Mouse (Mus musculus): ENCODE data around the gene Gm20604. TPM values are rescaled to one million over a fixed set of nuclear protein-coding genes. Genes with fewer than 3 reads are reported as not detected.
A peak's percentile ranks its signal among the peaks of the same experiment; 100 is the strongest.

The Gm20604 gene
- polyA plus RNA-seq, 1 experiment from 2014 or later = 24.1 TPM

DNA sequence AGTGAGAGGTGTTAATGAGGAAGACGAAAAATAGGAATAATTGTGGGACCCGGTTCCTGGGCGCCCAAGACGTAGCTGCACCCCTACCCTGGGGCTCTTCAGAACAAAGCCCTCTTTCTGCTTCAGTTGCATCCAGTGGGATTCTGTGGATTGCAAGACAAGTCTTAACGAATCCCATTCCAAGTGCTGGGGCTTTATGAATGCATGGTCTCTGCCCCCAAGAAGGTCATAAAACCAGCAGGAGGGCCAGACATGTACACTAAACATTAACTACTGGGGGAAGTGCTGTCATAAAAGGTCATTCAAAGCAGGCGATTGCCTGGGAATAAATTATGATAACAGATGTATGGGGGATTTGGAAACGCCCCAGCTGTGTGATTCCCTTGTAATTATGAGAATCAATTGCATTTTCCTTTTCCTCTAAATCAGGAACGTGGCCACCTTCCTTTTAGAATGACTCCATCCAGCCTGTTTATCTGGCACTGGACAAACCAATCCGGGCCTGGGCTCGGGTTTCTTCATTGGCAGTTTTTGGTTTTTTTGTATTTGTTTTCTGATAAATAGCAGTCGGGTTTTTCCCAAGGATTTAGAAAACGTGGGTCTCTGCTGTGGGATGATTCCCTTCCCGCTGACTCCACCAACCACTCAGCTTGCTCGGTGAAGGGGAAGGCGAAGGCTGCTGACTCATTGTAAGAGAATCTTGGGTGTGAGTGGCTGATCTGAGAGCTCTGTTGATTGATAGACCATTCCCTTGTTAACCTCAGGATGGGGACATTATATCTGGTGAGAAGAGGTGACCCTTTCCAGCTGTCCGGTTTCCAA lies 27.5 kb downstream of the Gm20604 start:
- Histone ChIP-seq H3K27ac (peak overlapping the region; percentile 82), H3K36me3 (no peaks in the 10 kb centered on the region), H3K4me1 (peaks cover 24% of the 10 kb centered on the region), H3K9me3 (no peaks in the 10 kb centered on the region), H3K27me3 (ENCODE audit: insufficient read depth, poor library complexity, severe bottlenecking) (no peaks in the 10 kb centered on the region), H3K4me3 (peak overlapping the region; percentile 43; the same call in 1 of the 2 replicates)
- WGBS = 38% methylated on average over 16 of the region's 16 CpGs
- no peak for DNase-seq (ENCODE audit: low spot score)

DNA sequence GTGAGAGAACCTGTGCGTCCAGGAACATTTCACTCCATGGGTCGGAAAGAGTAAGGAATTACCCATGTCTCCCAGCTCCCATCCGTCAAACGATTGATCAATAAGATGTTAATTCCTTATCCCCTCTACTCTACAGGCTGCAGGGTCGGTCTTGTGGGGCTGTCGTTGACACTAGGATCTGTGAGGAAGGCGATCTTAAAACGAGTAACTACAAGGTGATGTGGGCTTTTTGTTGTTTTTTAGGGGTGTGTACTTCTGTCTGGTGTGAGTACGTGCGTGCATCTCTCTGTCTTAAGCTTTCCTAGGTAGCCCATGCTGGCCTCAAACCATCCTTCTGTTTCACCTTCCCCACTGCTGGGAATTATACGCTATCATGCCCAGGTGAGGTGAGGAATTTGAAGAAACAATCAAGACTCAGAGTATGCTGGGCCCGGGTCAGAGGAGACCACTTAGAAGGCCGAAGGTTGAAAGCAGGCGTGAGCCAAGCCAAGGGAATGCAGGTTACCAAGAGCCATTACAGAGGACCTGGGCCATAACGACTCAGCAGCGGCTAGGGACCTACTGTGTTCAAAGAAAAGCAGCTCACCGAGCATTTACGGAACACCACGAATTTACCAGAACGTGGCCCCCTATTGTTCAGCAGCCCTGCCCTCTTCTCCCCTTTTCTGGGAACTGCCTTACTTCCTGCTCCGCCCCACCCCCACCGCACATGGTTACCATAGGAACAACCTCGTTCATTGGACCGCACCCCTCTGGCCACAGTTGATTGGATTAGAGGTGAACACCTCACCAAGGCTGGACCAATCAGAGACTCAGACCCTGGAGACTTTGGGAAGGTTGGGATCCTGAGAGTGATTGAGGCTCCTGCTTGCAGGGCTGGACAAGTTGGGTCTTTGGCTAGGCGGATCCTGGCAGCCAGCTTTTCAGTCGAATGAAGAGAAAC lies 28.3 kb downstream of the Gm20604 start:
- Histone ChIP-seq H3K27ac (peak overlapping the region; percentile 82), H3K4me1 (peaks cover 24% of the 10 kb centered on the region), H3K27me3 (ENCODE audit: insufficient read depth, poor library complexity, severe bottlenecking) (no peaks in the 10 kb centered on the region), H3K36me3 (no peaks in the 10 kb centered on the region), H3K4me3 (peak overlapping the region; percentile 43), H3K9me3 (no peaks in the 10 kb centered on the region)
- 38% methylated on average over 26 of the region's 26 CpGs for WGBS
- DNase-seq (ENCODE audit: low spot score) = peak; percentile 94

DNA sequence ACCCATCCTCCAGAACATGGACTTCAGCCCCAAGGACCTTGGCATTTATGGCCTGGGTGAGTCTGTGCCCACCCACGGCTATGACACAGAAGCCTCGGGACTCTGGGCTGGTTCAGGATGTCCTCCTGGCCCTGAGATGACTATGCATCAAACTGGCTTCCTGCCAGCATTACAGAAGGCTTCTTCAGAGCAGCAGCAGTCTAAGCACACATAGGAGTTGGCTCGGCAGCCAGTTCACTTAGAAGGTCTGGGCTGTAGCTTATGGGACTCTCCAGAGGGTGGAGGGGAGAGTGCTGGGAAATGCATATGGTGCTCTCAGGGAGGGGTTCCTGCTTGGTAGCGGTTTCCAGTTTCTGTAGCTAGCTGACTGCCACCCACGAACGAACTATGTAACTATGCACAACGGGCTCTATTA lies 32.7 kb downstream of the Gm20604 start:
- DNase-seq (ENCODE audit: low spot score) = no peak
- WGBS = 72% methylated on average over 7 of the region's 7 CpGs
- Histone ChIP-seq H3K36me3 (no peaks in the 10 kb centered on the region), H3K4me3 (no peak overlapping the region), H3K27me3 (ENCODE audit: insufficient read depth, poor library complexity, severe bottlenecking) (no peaks in the 10 kb centered on the region), H3K9me3 (no peaks in the 10 kb centered on the region), H3K4me1 (peaks cover 18% of the 10 kb centered on the region), H3K27ac (no peak overlapping the region)

DNA sequence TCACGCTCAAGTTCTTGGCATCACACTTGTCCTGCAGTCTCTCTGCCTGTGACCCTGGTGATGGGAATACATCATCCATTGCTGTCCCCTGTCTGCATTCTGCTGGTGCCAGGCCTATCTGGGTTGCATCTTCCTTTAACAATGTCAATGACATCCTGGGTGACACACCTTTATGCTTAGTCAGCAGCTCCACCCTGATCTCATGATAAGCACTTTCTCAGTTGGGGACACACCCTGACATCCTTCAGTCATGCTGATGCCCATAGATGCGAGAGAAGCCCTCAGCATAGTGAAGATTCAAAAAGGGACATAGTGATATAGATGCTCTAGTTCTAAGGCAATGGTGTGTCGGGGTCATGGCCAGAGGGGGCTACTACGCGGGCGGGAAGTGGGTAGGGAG lies 33.3 kb downstream of the Gm20604 start:
- 91% methylated on average over 6 of the region's 6 CpGs for WGBS
- DNase-seq (ENCODE audit: low spot score) = no peak
- Histone ChIP-seq H3K27me3 (ENCODE audit: insufficient read depth, poor library complexity, severe bottlenecking) (no peaks in the 10 kb centered on the region), H3K4me1 (peaks cover 12% of the 10 kb centered on the region), H3K27ac (no peak overlapping the region), H3K36me3 (no peaks in the 10 kb centered on the region), H3K9me3 (no peaks in the 10 kb centered on the region), H3K4me3 (no peak overlapping the region)

DNA sequence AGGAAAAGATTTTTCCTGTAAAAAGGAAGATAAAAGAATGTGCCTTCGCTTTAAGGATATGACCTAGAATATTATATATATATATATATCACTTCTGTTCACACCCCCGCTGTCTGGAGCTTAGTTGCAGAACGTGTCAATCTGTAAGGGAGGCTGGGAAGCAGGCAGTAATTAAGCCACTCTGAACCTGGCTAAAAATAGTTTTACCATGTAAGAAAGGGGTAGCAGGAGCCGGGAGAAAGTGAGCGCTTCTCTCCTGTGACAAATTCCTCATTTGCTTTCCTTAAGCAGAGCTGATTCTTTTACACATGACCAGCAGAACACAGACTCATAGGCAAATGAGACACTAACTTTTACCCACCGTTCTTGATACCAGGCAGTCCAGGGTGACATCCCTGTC lies 34.6 kb downstream of the Gm20604 start:
- peaks cover 4% of the 10 kb centered on the region for H3K4me1 ChIP-seq
- no peak for DNase-seq (ENCODE audit: low spot score)
- no peaks in the 10 kb centered on the region for H3K27me3 ChIP-seq (ENCODE audit: insufficient read depth, poor library complexity, severe bottlenecking)
- no peaks in the 10 kb centered on the region for H3K36me3 ChIP-seq
- H3K27ac ChIP-seq = no peak overlapping the region
- WGBS = 50% methylated on average over 6 of the region's 6 CpGs
- no peaks in the 10 kb centered on the region for H3K9me3 ChIP-seq
- no peak overlapping the region for H3K4me3 ChIP-seq

DNA sequence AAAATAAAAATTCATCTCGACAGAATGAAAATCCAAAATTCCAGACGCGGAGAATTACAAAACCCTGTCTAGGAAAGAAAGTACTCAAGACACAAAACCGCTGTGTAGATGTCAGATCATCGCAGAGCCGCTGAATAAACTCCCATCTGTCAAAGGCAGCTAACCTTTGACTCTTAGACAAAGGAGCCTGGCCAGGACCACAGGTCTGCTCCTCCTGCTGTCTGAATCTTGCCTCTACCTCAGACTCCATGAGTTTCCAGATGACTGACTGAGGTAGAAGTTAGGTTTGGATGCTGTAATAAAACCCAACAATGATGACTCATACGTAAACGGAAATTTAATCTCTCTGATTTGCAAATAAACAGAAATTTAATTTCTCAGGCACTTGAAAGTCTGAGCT lies 35.5 kb downstream of the Gm20604 start:
- Histone ChIP-seq H3K27ac (no peak overlapping the region), H3K27me3 (ENCODE audit: insufficient read depth, poor library complexity, severe bottlenecking) (no peaks in the 10 kb centered on the region), H3K4me1 (peaks cover 4% of the 10 kb centered on the region), H3K36me3 (no peaks in the 10 kb centered on the region), H3K4me3 (no peak overlapping the region), H3K9me3 (no peaks in the 10 kb centered on the region)
- 76% methylated on average over 8 of the region's 8 CpGs for WGBS
- no peak for DNase-seq (ENCODE audit: low spot score)

DNA sequence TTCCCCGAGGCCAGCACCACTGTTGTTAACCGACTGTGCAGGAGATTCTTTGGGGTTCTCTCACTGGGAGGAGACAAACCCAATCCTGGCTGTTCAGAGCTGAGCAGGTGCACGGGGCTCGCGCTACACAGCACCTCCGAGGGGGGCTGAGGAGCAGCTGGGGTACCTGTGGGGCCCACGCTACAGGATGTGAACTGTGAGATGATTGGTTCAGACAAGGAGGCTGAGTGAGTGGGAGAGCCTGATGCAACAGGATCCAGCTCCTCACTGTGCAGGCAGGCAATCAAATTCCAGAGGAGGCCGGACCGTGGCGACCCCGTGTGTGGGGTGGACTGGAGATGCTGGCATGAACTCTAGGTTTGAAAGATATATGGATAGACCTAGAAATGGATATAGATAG lies 36.0 kb downstream of the Gm20604 start:
- no peak for DNase-seq (ENCODE audit: low spot score)
- Histone ChIP-seq H3K4me1 (peaks cover 8% of the 10 kb centered on the region), H3K9me3 (no peaks in the 10 kb centered on the region), H3K36me3 (no peaks in the 10 kb centered on the region), H3K27ac (no peak overlapping the region), H3K27me3 (ENCODE audit: insufficient read depth, poor library complexity, severe bottlenecking) (no peaks in the 10 kb centered on the region), H3K4me3 (no peak overlapping the region)
- WGBS = 58% methylated on average over 11 of the region's 11 CpGs

DNA sequence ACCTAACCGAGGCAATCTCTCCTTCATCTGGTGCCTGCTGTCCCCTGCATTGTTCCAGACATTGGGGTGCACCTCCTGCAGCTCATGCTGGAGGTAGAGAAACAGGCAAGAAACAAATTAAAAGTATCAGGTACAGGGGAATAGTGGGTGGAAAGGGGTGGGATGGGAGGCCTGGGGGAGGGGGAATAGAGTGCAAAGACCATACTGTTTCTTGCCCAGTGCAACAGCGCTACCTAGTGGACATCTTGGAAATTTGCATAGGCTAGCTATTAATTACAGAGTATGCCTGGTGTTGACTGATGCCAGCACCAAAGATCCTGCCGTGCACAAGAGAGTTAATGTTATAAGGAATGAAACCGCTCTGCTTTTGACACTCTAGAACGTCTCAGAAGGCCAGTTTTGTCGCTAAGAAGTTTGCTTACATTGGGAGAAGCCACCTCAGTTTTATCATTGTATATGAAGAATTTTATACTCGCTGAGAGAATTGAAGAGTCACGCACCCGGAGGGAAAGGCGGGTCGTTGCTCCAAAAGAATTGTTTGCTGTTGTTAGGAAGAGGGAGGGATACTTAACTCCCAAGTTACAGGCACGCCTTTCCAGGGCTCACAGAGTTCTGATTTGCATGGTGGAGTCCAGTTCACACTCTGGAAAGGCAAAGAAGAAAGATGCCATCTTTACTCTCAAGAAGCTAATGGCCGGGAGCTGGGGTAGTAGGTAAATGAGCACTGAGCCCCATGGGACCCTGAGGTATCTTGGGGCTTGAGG lies 38.7 kb downstream of the Gm20604 start:
- H3K36me3 ChIP-seq = no peaks in the 10 kb centered on the region
- no peak overlapping the region for H3K27ac ChIP-seq
- H3K27me3 ChIP-seq (ENCODE audit: insufficient read depth, poor library complexity, severe bottlenecking) = no peaks in the 10 kb centered on the region
- peaks cover 9% of the 10 kb centered on the region for H3K4me1 ChIP-seq
- H3K9me3 ChIP-seq = no peaks in the 10 kb centered on the region
- no peak for DNase-seq (ENCODE audit: low spot score)
- WGBS = 29% methylated on average over 13 of the region's 13 CpGs
- H3K4me3 ChIP-seq = no peak overlapping the region

DNA sequence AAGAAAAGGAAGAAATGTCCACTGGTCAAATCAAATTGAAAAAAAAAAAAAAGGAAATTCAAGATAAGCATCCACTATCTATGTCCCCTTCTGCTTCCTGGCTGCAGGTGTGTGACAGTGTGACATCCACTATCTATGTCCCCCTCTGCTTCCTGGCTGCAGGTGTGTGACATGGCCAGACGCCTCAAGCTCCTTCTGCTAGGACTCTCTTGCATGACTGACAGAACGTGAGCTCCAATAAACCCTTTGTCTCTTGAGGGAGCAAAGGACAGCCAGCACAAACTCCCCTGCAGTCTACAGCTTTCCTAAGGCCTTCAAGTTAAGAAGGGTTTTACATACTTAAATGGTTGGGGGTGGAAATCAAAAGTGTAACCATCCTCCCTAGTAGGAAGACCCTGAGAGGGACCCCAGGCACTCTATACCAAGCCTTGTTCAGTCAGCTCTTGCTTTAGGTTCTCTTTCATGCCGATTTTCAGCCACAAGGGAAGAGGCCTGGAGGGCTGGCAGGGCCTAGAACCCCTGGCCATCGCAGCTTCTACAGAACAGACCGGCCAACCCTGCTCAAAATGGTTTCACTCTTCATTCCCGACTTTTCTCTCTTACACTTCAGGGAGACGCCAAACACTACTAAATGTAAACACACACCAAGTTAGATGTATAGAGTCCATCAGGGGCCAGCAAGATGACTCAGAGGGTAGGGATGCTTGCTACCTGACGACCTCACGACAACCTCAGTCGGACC lies 43.6 kb downstream of the Gm20604 start:
- Histone ChIP-seq H3K27me3 (ENCODE audit: insufficient read depth, poor library complexity, severe bottlenecking) (no peaks in the 10 kb centered on the region), H3K9me3 (no peaks in the 10 kb centered on the region), H3K4me1 (0 out of 2 replicates have a peak, but pooled peaks cover 5% of the 10 kb centered on the region), H3K36me3 (no peaks in the 10 kb centered on the region), H3K4me3 (no peak overlapping the region), H3K27ac (no peak overlapping the region)
- DNase-seq (ENCODE audit: low spot score) = no peak
- WGBS = 82% methylated on average over 10 of the region's 10 CpGs

DNA sequence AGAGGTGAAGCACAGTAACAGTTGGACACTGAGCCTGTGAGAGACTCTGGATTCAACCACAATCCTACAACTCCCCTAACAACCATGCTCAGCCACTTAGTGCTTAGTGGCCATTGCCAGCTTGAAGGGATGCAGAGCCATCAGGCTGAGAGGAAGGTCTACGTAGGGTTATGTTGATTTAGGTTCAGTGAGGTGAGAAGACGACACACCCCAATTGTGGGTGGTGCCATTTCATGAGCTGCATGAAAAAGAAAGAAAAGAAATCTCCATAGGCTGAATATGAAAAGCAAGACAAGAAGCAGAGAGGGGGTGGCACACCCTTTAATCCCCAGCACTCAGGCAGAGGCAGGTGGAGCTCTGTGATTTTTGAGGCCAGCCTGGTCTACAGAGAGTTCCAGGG lies 44.4 kb downstream of the Gm20604 start:
- Histone ChIP-seq H3K9me3 (no peaks in the 10 kb centered on the region), H3K4me1 (0 out of 2 replicates have a peak, but pooled peaks cover 5% of the 10 kb centered on the region), H3K4me3 (no peak overlapping the region), H3K36me3 (no peaks in the 10 kb centered on the region), H3K27me3 (ENCODE audit: insufficient read depth, poor library complexity, severe bottlenecking) (no peaks in the 10 kb centered on the region), H3K27ac (no peak overlapping the region)
- 69% methylated on average over 2 of the region's 2 CpGs for WGBS
- DNase-seq (ENCODE audit: low spot score) = no peak

DNA sequence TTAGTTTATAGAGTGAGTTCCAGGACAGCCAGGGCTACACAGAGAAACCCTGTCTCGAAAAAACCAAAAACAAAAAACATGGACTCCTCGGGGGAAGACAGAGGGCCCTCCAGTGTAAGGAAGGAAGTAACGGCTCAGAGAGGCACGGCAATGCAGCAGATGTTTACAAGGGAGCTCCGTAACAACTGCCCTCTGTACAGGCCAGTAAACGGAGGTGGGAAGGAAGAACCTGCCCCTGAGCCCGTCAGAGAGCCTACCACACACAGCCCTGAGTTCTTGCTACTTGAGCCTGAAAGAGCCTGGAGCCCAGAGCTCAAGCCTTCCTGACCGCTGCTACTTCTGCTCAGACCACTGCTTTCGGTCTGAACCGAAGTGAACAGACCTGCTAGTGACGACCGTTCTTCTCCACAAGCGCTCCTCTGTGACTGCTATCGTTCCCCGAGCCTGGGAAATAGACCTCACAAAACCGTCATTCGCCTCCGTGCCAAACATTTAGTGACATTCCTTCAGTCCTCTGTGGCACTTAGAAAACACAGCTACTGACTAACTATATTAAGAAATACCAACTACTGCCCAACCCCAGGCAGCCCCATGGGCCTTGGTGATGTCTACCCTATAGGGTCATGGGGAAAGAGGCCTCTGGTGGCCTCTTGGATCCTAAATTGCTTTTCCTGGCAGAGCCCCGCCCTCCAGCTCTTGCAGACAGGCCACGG lies 45.2 kb downstream of the Gm20604 start:
- H3K27ac ChIP-seq = no peak overlapping the region
- WGBS = 73% methylated on average over 20 of the region's 20 CpGs

More for the DNA sequence above, 45.2 kb downstream of the Gm20604 start:
- no peaks in the 10 kb centered on the region for H3K27me3 ChIP-seq (ENCODE audit: insufficient read depth, poor library complexity, severe bottlenecking)
- H3K4me3 ChIP-seq = no peak overlapping the region
- peaks cover 6% of the 10 kb centered on the region; the same call in 1 of the 2 replicates for H3K4me1 ChIP-seq
- no peak for DNase-seq (ENCODE audit: low spot score)
- H3K9me3 ChIP-seq = no peaks in the 10 kb centered on the region
- no peaks in the 10 kb centered on the region for H3K36me3 ChIP-seq

All from heart, embryonic 10.5 days (tissue).